Mouse (Mus musculus) midbrain, embryonic 12.5 days (tissue): ENCODE measurements around the gene Uqcc3. TPM values are rescaled to one million over a fixed set of nuclear protein-coding genes. Genes with fewer than 3 reads are reported as not detected.
"Not testable (repeated sequence)": the region's sequence is repeated elsewhere in the genome, so short reads cannot be mapped to it uniquely, and the experiment has no call there.

Source experiments
- ATAC-seq: fragments of 200-750 bp; cut with Nextera tagmentation; 2 replicates; pipeline ENCODE4 v1.8.0; 2017; ENCODE audit warnings: low read depth, moderate TSS enrichment, moderate library complexity; ENCODE audit not compliant: low FRiP score
- H3K27ac ChIP-seq: fragments of 300-500 bp; sonication (generic); replicated peaks from 2 replicates; pipeline ENCODE4 v1.5.1; 2016; ENCODE audit warnings: mild to moderate bottlenecking
- H3K27me3 ChIP-seq: fragments of 300-500 bp; sonication (generic); 2 replicates; pipeline ENCODE4 v1.6.1; 2016; ENCODE audit warnings: mild to moderate bottlenecking
- H3K36me3 ChIP-seq: fragments of 300-500 bp; sonication (generic); 2 replicates; pipeline ENCODE4 v1.6.1; 2016
- H3K4me1 ChIP-seq: fragments of 300-500 bp; sonication (generic); 2 replicates; pipeline ENCODE4 v1.6.1; 2016
- H3K4me2 ChIP-seq: fragments of 300-500 bp; sonication (generic); replicated peaks from 2 replicates; pipeline ENCODE4 v1.6.1; 2016; ENCODE audit warnings: mild to moderate bottlenecking, moderate library complexity
- H3K4me3 ChIP-seq: fragments of 300-500 bp; sonication (generic); 2 replicates; pipeline ENCODE4 v1.5.1; 2016; ENCODE audit warnings: mild to moderate bottlenecking
- H3K9ac ChIP-seq: fragments of 300-500 bp; sonication (generic); replicated peaks from 2 replicates; pipeline ENCODE4 v1.6.1; 2016; ENCODE audit warnings: mild to moderate bottlenecking, moderate library complexity
- H3K9me3 ChIP-seq: fragments of 300-500 bp; sonication (generic); 2 replicates; pipeline ENCODE4 v1.6.1; 2016; ENCODE audit warnings: mild to moderate bottlenecking
- WGBS: fragments of 180-500 bp; shearing (Covaris S2); methylation state at CpG from one replicate; pipeline ENCODE4 v1.1.7; 2016; 5-methylcytosine and 5-hydroxymethylcytosine counted together
- polyA plus RNA-seq: library from polyadenylated mRNA; unstranded; fragments of >200 nt; fragmentation: Nextera tagmentation; extraction: Ambion mirVana; gene quantifications from 2 replicates; pipeline ENCODE4 v1.2.1, GENCODE M21; 2016

Gene Uqcc3
- polyA plus RNA-seq, 1 experiment from 2014 or later = 63.5 TPM

- H3K9me3 ChIP-seq = no peaks in the 10 kb centered on the region
- H3K4me1 ChIP-seq = peaks cover 9% of the 10 kb centered on the region
- no peak for ATAC-seq
- H3K9ac ChIP-seq = no peak overlapping the region
- H3K4me2 ChIP-seq = no peak overlapping the region
- H3K27ac ChIP-seq = no peak overlapping the region
- H3K27me3 ChIP-seq = no peaks in the 10 kb centered on the region
- WGBS = 93% methylated on average over 3 of the region's 3 CpGs
- peaks cover 35% of the 10 kb centered on the region for H3K36me3 ChIP-seq
- H3K4me3 ChIP-seq = no peak overlapping the region
These were observed 38.3 kb upstream of the Uqcc3 start for GRCm38 (mm10) chr19:8919000-8919399.

GRCm38 (mm10) chr19:8914212-8914611, 33.5 kb upstream of the Uqcc3 start:
- Histone ChIP-seq H3K4me2 (no peak overlapping the region), H3K36me3 (peaks cover 80% of the 10 kb centered on the region), H3K27ac (no peak overlapping the region), H3K9me3 (no peaks in the 10 kb centered on the region), H3K4me1 (no peaks in the 10 kb centered on the region), H3K27me3 (no peaks in the 10 kb centered on the region), H3K9ac (no peak overlapping the region), H3K4me3 (no peak overlapping the region)
- ATAC-seq = no peak
- 98% methylated on average over 3 of the region's 3 CpGs for WGBS

GRCm38 (mm10) chr19:8911810-8912209, 31.1 kb upstream of the Uqcc3 start:
- H3K27me3 ChIP-seq = no peaks in the 10 kb centered on the region
- H3K9me3 ChIP-seq = no peaks in the 10 kb centered on the region
- no peaks in the 10 kb centered on the region for H3K4me1 ChIP-seq
- no peak overlapping the region for H3K27ac ChIP-seq
- no peak for ATAC-seq
- 97% methylated on average over 5 of the region's 5 CpGs for WGBS
- peak overlapping the region; percentile 11; the same call in 1 of the 2 replicates for H3K9ac ChIP-seq
- no peak overlapping the region for H3K4me2 ChIP-seq
- H3K4me3 ChIP-seq = no peak overlapping the region
- peaks cover 100% of the 10 kb centered on the region for H3K36me3 ChIP-seq

GRCm38 (mm10) chr19:8908531-8908930, 27.8 kb upstream of the Uqcc3 start:
- Histone ChIP-seq H3K4me3 (no peak overlapping the region), H3K27me3 (no peaks in the 10 kb centered on the region), H3K4me2 (no peak overlapping the region), H3K36me3 (peaks cover 96% of the 10 kb centered on the region), H3K27ac (no peak overlapping the region), H3K9ac (no peak overlapping the region), H3K9me3 (no peaks in the 10 kb centered on the region), H3K4me1 (no peaks in the 10 kb centered on the region)
- WGBS = 91% methylated on average over 6 of the region's 6 CpGs
- no peak for ATAC-seq

- Histone ChIP-seq H3K27me3 (no peaks in the 10 kb centered on the region), H3K4me1 (peaks cover 10% of the 10 kb centered on the region), H3K9me3 (no peaks in the 10 kb centered on the region), H3K4me3 (no peak overlapping the region), H3K27ac (no peak overlapping the region), H3K4me2 (no peak overlapping the region), H3K36me3 (peaks cover 60% of the 10 kb centered on the region), H3K9ac (no peak overlapping the region)
- no peak for ATAC-seq
- WGBS = 96% methylated on average over 5 of the region's 5 CpGs
These were observed 22.7 kb upstream of the Uqcc3 start for GRCm38 (mm10) chr19:8903412-8903811.

- Histone ChIP-seq H3K9ac (peak overlapping the region; percentile 88), H3K27me3 (no peaks in the 10 kb centered on the region), H3K27ac (no peak overlapping the region), H3K9me3 (no peaks in the 10 kb centered on the region), H3K36me3 (peaks cover 42% of the 10 kb centered on the region), H3K4me1 (peaks cover 21% of the 10 kb centered on the region), H3K4me3 (peak overlapping the region; percentile 87), H3K4me2 (peak overlapping the region; percentile 90)
- no peak for ATAC-seq
- WGBS = 68% methylated on average over 3 of the region's 3 CpGs
These were observed 18.4 kb upstream of the Uqcc3 start for GRCm38 (mm10) chr19:8899079-8899478.

- Histone ChIP-seq H3K9me3 (no peaks in the 10 kb centered on the region), H3K4me1 (peaks cover 25% of the 10 kb centered on the region), H3K27me3 (no peaks in the 10 kb centered on the region), H3K36me3 (peaks cover 38% of the 10 kb centered on the region), H3K27ac (peak overlapping the region; percentile 81), H3K9ac (peak overlapping the region; percentile 88), H3K4me3 (peak overlapping the region; percentile 87), H3K4me2 (peak overlapping the region; percentile 90)
- ATAC-seq = no peak
- 17% methylated on average over 13 of the region's 13 CpGs for WGBS
These were observed 17.9 kb upstream of the Uqcc3 start for GRCm38 (mm10) chr19:8898576-8898975.

- whole genome bisulfite sequencing = 0% methylated on average over 50 of the region's 53 CpGs
- Histone ChIP-seq H3K9me3 (no peaks in the 10 kb centered on the region), H3K27me3 (no peaks in the 10 kb centered on the region), H3K36me3 (peaks cover 32% of the 10 kb centered on the region), H3K4me2 (peak within 1 kb of the TSS; percentile 90), H3K4me1 (peaks cover 29% of the 10 kb centered on the region), H3K9ac (peak within 1 kb of the TSS; percentile 88), H3K4me3 (peak within 1 kb of the TSS; percentile 87), H3K27ac (peak within 1 kb of the TSS; percentile 81)
- peak; percentile 99 for ATAC-seq
These were observed 17.3 kb upstream of the Uqcc3 start, which contains the start of gene Ganab for GRCm38 (mm10) chr19:8897865-8898495. TSS of gene Ganab (plus strand) at chr19:8898071.

- Histone ChIP-seq H3K36me3 (peaks cover 28% of the 10 kb centered on the region), H3K4me1 (peaks cover 29% of the 10 kb centered on the region), H3K4me3 (peak overlapping the region; percentile 87), H3K9ac (peak overlapping the region; percentile 88), H3K4me2 (peak overlapping the region; percentile 90), H3K27ac (peak overlapping the region; percentile 81)
- 29% methylated on average over 21 of the region's 21 CpGs for WGBS
- not testable (repeated sequence) for H3K9me3 ChIP-seq, H3K27me3 ChIP-seq
- peak; percentile 71 for ATAC-seq
These were observed 16.6 kb upstream of the Uqcc3 start for GRCm38 (mm10) chr19:8897211-8897864.

- not testable (repeated sequence) for H3K4me3 ChIP-seq, H3K27me3 ChIP-seq, ATAC-seq, H3K9ac ChIP-seq, H3K4me2 ChIP-seq, H3K27ac ChIP-seq, H3K9me3 ChIP-seq
- Histone ChIP-seq H3K36me3 (peaks cover 28% of the 10 kb centered on the region), H3K4me1 (peaks cover 29% of the 10 kb centered on the region)
- WGBS = 88% methylated on average over 5 of the region's 5 CpGs
These were observed 15.5 kb upstream of the Uqcc3 start for GRCm38 (mm10) chr19:8896231-8896630.

- H3K4me3 ChIP-seq = no peak overlapping the region
These were observed 14.8 kb upstream of the Uqcc3 start for GRCm38 (mm10) chr19:8895397-8895960.

More at GRCm38 (mm10) chr19:8895397-8895960, 14.8 kb upstream of the Uqcc3 start:
- ATAC-seq = no peak
- 93% methylated on average over 9 of the region's 9 CpGs for WGBS
- Histone ChIP-seq H3K4me2 (no peak overlapping the region), H3K27me3 (no peaks in the 10 kb centered on the region), H3K9ac (no peak overlapping the region), H3K4me1 (peaks cover 29% of the 10 kb centered on the region), H3K27ac (no peak overlapping the region), H3K36me3 (peaks cover 36% of the 10 kb centered on the region), H3K9me3 (no peaks in the 10 kb centered on the region)
